Mouse (Mus musculus) midbrain, embryonic 12.5 days (tissue): ENCODE measurements around the gene Flii. TPM values are rescaled to one million over a fixed set of nuclear protein-coding genes. Genes with fewer than 3 reads are reported as not detected.

Experiments
- ATAC-seq: fragments of 200-750 bp; cut with Nextera tagmentation; 2 replicates; pipeline ENCODE4 v1.8.0; 2017; ENCODE audit warnings: low read depth, moderate TSS enrichment, moderate library complexity; ENCODE audit not compliant: low FRiP score
- H3K27ac ChIP-seq: fragments of 300-500 bp; sonication (generic); replicated peaks from 2 replicates; pipeline ENCODE4 v1.5.1; 2016; ENCODE audit warnings: mild to moderate bottlenecking
- H3K27me3 ChIP-seq: fragments of 300-500 bp; sonication (generic); 2 replicates; pipeline ENCODE4 v1.6.1; 2016; ENCODE audit warnings: mild to moderate bottlenecking
- H3K36me3 ChIP-seq: fragments of 300-500 bp; sonication (generic); 2 replicates; pipeline ENCODE4 v1.6.1; 2016
- H3K4me1 ChIP-seq: fragments of 300-500 bp; sonication (generic); 2 replicates; pipeline ENCODE4 v1.6.1; 2016
- H3K4me2 ChIP-seq: fragments of 300-500 bp; sonication (generic); replicated peaks from 2 replicates; pipeline ENCODE4 v1.6.1; 2016; ENCODE audit warnings: mild to moderate bottlenecking, moderate library complexity
- H3K4me3 ChIP-seq: fragments of 300-500 bp; sonication (generic); 2 replicates; pipeline ENCODE4 v1.5.1; 2016; ENCODE audit warnings: mild to moderate bottlenecking
- H3K9ac ChIP-seq: fragments of 300-500 bp; sonication (generic); replicated peaks from 2 replicates; pipeline ENCODE4 v1.6.1; 2016; ENCODE audit warnings: mild to moderate bottlenecking, moderate library complexity
- H3K9me3 ChIP-seq: fragments of 300-500 bp; sonication (generic); 2 replicates; pipeline ENCODE4 v1.6.1; 2016; ENCODE audit warnings: mild to moderate bottlenecking
- WGBS: fragments of 180-500 bp; shearing (Covaris S2); methylation state at CpG from one replicate; pipeline ENCODE4 v1.1.7; 2016; 5-methylcytosine and 5-hydroxymethylcytosine counted together
- polyA plus RNA-seq: library from polyadenylated mRNA; unstranded; fragments of >200 nt; fragmentation: Nextera tagmentation; extraction: Ambion mirVana; gene quantifications from 2 replicates; pipeline ENCODE4 v1.2.1, GENCODE M21; 2016

Gene Flii
- polyA plus RNA-seq, 1 experiment from 2014 or later = 76.9 TPM

GRCm38 (mm10) chr11:60712040-60712439 is 15.0 kb downstream of the Flii start:
- H3K4me1 ChIP-seq = no peaks in the 10 kb centered on the region
- H3K9ac ChIP-seq = no peak overlapping the region
- H3K36me3 ChIP-seq = peaks cover 100% of the 10 kb centered on the region
- H3K9me3 ChIP-seq = no peaks in the 10 kb centered on the region
- H3K4me2 ChIP-seq = no peak overlapping the region
- no peak overlapping the region for H3K27ac ChIP-seq
- no peaks in the 10 kb centered on the region for H3K27me3 ChIP-seq
- ATAC-seq = no peak
- 93% methylated on average over 18 of the region's 18 CpGs for WGBS
- H3K4me3 ChIP-seq = no peak overlapping the region

- Histone ChIP-seq H3K9ac (no peak overlapping the region), H3K27ac (no peak overlapping the region), H3K4me2 (no peak overlapping the region), H3K9me3 (no peaks in the 10 kb centered on the region), H3K4me1 (no peaks in the 10 kb centered on the region), H3K4me3 (no peak overlapping the region), H3K27me3 (no peaks in the 10 kb centered on the region), H3K36me3 (peaks cover 100% of the 10 kb centered on the region)
- WGBS = 97% methylated on average over 17 of the region's 17 CpGs
- ATAC-seq = no peak
These were observed 15.8 kb downstream of the Flii start for GRCm38 (mm10) chr11:60711218-60711617.

GRCm38 (mm10) chr11:60709481-60710465 is 17.3 kb downstream of the Flii start:
- Histone ChIP-seq H3K4me2 (no peak overlapping the region), H3K4me1 (no peaks in the 10 kb centered on the region), H3K27ac (no peak overlapping the region), H3K27me3 (no peaks in the 10 kb centered on the region), H3K36me3 (peaks cover 100% of the 10 kb centered on the region), H3K9me3 (no peaks in the 10 kb centered on the region), H3K9ac (no peak overlapping the region), H3K4me3 (no peak overlapping the region)
- 95% methylated on average over 45 of the region's 45 CpGs for WGBS
- no peak for ATAC-seq

GRCm38 (mm10) chr11:60708631-60709030 is 18.4 kb downstream of the Flii start:
- Histone ChIP-seq H3K27me3 (no peaks in the 10 kb centered on the region), H3K27ac (no peak overlapping the region), H3K4me2 (no peak overlapping the region), H3K4me1 (peaks cover 3% of the 10 kb centered on the region; the same call in 1 of the 2 replicates), H3K9ac (no peak overlapping the region), H3K9me3 (no peaks in the 10 kb centered on the region), H3K36me3 (peaks cover 100% of the 10 kb centered on the region), H3K4me3 (no peak overlapping the region)
- 90% methylated on average over 10 of the region's 10 CpGs for WGBS
- no peak for ATAC-seq

GRCm38 (mm10) chr11:60707672-60708071 is 19.4 kb downstream of the Flii start:
- Histone ChIP-seq H3K27ac (no peak overlapping the region), H3K36me3 (peaks cover 91% of the 10 kb centered on the region), H3K4me2 (no peak overlapping the region), H3K27me3 (no peaks in the 10 kb centered on the region), H3K9ac (no peak overlapping the region), H3K9me3 (no peaks in the 10 kb centered on the region), H3K4me1 (peaks cover 13% of the 10 kb centered on the region), H3K4me3 (no peak overlapping the region)
- no peak for ATAC-seq
- 85% methylated on average over 3 of the region's 3 CpGs for WGBS

- 0 out of 2 replicates have a peak overlapping the region, but pooled peaks have one; percentile 11 for H3K9ac ChIP-seq
- H3K4me1 ChIP-seq = peaks cover 21% of the 10 kb centered on the region
- 86% methylated on average over 14 of the region's 14 CpGs for WGBS
- H3K9me3 ChIP-seq = no peaks in the 10 kb centered on the region
- H3K4me3 ChIP-seq = no peak overlapping the region
- no peak overlapping the region for H3K27ac ChIP-seq
- peaks cover 83% of the 10 kb centered on the region for H3K36me3 ChIP-seq
- no peak for ATAC-seq
- H3K27me3 ChIP-seq = no peaks in the 10 kb centered on the region
- H3K4me2 ChIP-seq = no peak overlapping the region
These were observed 20.2 kb downstream of the Flii start for GRCm38 (mm10) chr11:60706696-60707480.

DNA sequence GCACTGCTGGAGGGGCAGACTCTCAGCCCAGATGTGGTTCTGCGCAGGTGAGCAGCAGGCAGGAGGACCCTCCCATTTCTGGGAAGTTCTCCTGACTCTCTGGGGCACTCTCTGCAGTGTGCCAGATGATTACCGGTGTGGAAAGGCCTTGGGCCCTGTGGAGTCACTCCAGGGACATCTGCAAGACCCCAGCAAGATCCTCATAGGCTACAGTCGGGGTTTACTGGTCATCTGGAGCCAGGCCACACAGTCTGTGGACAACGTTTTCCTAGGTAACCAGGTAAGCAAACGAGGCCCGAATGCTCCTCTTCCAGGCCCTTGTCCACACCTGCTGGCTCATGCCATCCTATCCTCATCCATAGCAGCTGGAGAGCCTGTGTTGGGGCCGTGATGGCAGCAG is 21.0 kb downstream of the Flii start:
- peaks cover 29% of the 10 kb centered on the region for H3K4me1 ChIP-seq
- H3K27me3 ChIP-seq = no peaks in the 10 kb centered on the region
- WGBS = 94% methylated on average over 7 of the region's 7 CpGs
- no peaks in the 10 kb centered on the region for H3K9me3 ChIP-seq
- H3K4me2 ChIP-seq = no peak overlapping the region
- H3K9ac ChIP-seq = no peak overlapping the region
- H3K27ac ChIP-seq = no peak overlapping the region
- no peak for ATAC-seq
- H3K36me3 ChIP-seq = peaks cover 75% of the 10 kb centered on the region
- no peak overlapping the region for H3K4me3 ChIP-seq

- no peak overlapping the region for H3K27ac ChIP-seq
- peaks cover 37% of the 10 kb centered on the region for H3K4me1 ChIP-seq
- H3K36me3 ChIP-seq = peaks cover 67% of the 10 kb centered on the region
- no peak overlapping the region for H3K4me2 ChIP-seq
- 95% methylated on average over 3 of the region's 3 CpGs for WGBS
- H3K9me3 ChIP-seq = no peaks in the 10 kb centered on the region
- no peak for ATAC-seq
- H3K4me3 ChIP-seq = no peak overlapping the region
- no peaks in the 10 kb centered on the region for H3K27me3 ChIP-seq
- H3K9ac ChIP-seq = no peak overlapping the region
These were observed 21.8 kb downstream of the Flii start for GRCm38 (mm10) chr11:60705255-60705654.

DNA sequence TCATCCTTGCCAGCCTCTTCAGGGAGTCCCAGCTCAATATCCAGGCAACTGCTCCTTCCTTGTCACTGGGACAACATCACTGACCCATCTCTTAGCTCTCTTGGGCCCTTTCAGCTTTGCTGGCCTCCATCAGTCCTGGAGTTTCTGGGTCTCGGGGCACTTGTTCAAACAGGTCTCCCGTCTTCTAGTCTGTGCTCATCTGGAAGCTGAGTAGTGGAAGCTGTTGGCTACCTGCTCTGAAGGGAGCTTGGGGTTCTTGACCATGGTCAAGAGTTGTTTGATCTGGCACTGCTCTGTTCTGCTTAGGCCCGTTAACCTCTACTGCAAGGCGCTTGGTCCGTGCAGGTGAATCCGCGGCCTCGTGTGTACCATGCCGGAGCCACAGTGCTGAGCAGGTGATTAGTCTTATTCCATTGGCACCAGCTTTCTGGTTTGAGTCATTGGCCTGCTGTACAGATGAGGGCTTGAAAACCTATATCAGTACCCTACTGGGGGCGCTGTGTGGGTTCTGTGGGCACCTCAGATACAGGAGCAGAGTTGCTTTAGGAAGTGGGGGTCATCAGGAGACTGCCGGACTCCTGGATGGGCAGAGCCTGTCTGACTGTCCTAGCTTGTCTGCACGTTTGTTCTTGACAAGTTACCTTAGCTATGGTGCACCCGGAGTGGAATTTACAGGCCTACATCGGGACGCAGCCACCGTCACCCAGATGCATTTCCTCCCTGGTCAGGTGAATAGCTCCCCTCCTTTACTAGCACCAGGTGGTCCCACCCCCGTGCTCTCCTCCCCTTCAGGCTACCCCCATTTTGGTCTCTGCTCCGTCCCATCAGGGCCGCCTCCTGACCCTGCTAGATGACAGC is 22.8 kb downstream of the Flii start:
- 95% methylated on average over 19 of the region's 19 CpGs for WGBS
- Histone ChIP-seq H3K9ac (no peak overlapping the region), H3K9me3 (no peaks in the 10 kb centered on the region), H3K4me1 (peaks cover 38% of the 10 kb centered on the region), H3K4me3 (no peak overlapping the region), H3K27ac (no peak overlapping the region), H3K4me2 (no peak overlapping the region), H3K36me3 (peaks cover 57% of the 10 kb centered on the region), H3K27me3 (no peaks in the 10 kb centered on the region)
- ATAC-seq = no peak

DNA sequence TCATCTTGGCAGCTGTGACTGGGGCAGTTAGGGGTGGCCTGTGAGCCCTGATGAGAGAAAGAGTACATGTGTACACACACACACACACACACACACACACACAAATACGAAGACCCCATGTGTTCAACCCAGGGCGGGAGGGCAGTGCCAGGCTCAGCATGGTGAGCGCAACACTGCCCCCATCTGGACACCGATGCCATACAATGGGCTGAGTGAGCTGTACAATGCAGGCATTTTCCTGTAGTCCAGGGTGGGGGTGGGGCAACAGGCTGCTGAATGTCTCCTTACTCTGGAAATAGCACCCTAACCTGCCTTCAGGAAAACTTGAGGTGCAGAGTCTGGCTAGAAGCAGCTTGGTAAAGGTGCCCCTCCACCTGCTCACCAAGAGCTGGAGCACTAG is 23.9 kb downstream of the Flii start:
- no peak overlapping the region for H3K4me3 ChIP-seq
- 0 out of 2 replicates have a peak overlapping the region, but pooled peaks have one; percentile 2 for H3K9ac ChIP-seq
- no peak; the same call in 1 of the 2 replicates for ATAC-seq
- 38% methylated on average over 4 of the region's 4 CpGs for WGBS
- no peak overlapping the region for H3K27ac ChIP-seq
- H3K27me3 ChIP-seq = no peaks in the 10 kb centered on the region
- H3K9me3 ChIP-seq = no peaks in the 10 kb centered on the region
- H3K36me3 ChIP-seq = peaks cover 46% of the 10 kb centered on the region
- peaks cover 46% of the 10 kb centered on the region for H3K4me1 ChIP-seq
- peak overlapping the region; percentile 8; the same call in 1 of the 2 replicates for H3K4me2 ChIP-seq

GRCm38 (mm10) chr11:60701611-60702010 is 25.5 kb downstream of the Flii start:
- no peak for ATAC-seq
- peaks cover 46% of the 10 kb centered on the region for H3K4me1 ChIP-seq
- H3K4me2 ChIP-seq = peak overlapping the region; percentile 82
- H3K27ac ChIP-seq = no peak overlapping the region
- H3K9me3 ChIP-seq = no peaks in the 10 kb centered on the region
- peak overlapping the region; percentile 76 for H3K4me3 ChIP-seq
- 92% methylated on average over 2 of the region's 4 CpGs for WGBS
- peak overlapping the region; percentile 97 for H3K9ac ChIP-seq
- H3K27me3 ChIP-seq = no peaks in the 10 kb centered on the region
- H3K36me3 ChIP-seq = peaks cover 30% of the 10 kb centered on the region
